ENCODE assay signal across 8 mouse cellular contexts in genomic region chr17:70629653-70630378, GRCm38 (mm10).
DNase-seq lines count a peak whose midpoint lies in the region; ATAC-seq lines count a peak whose summit lies in the region.

No protein-coding gene starts in this region.

- H3K36me3 ChIP-seq in lung, embryonic 15.5 days = no peaks in the 10 kb centered on the region

- peaks cover 10% of the 10 kb centered on the region for H3K4me1 ChIP-seq in lung, embryonic 15.5 days

- H3K27ac ChIP-seq in lung, embryonic 15.5 days = peak overlapping the region; percentile 62

- peak; percentile 90 for ATAC-seq in lung, embryonic 15.5 days (ENCODE audit: borderline replicate concordance, extremely low read depth, low FRiP score, low TSS enrichment)
- ATAC-seq in frontal cortex, adult (ENCODE audit: low TSS enrichment) = peak; percentile 72
- no peak for ATAC-seq in erythroid progenitor cell, adult 5-6 weeks (replicated peaks; ENCODE audit: low FRiP score, poor library complexity, severe bottlenecking)

- no peaks in the 10 kb centered on the region for H3K27me3 ChIP-seq in lung, embryonic 15.5 days

- no peak overlapping the region for H3K4me2 ChIP-seq in lung, embryonic 15.5 days

- no peaks in the 10 kb centered on the region for H3K9me3 ChIP-seq in lung, embryonic 15.5 days

- H3K4me3 ChIP-seq in lung, embryonic 15.5 days = no peak overlapping the region

- no peak overlapping the region for H3K9ac ChIP-seq in lung, embryonic 15.5 days

- WGBS in lung, embryonic 15.5 days = 38% methylated on average over 6 of the region's 6 CpGs

- DNase-seq in lung, adult 18-20 months = no peak
- DNase-seq in layer of hippocampus, adult 9-10 months (ENCODE audit: low spot score) = peak; percentile 76
- DNase-seq in retina, embryonic 14.5 days (ENCODE audit: low spot score) = peak; percentile 5
- no peak for DNase-seq in adrenal gland, postnatal 25 days
- DNase-seq in adrenal gland, adult 2 months = no peak

Comparison
In these comparisons a context has a peak if more than half of its experiments do, and no peak if none do; other contexts are left out.
1. DNase-seq: peak in layer of hippocampus, adult 9-10 months (single experiment) and retina, embryonic 14.5 days (single experiment); none in lung, adult 18-20 months (0 of 2), adrenal gland, postnatal 25 days (single experiment) and adrenal gland, adult 2 months (single experiment).